9 mouse cellular contexts compared by ENCODE assay signal in genomic region chr10:21378196-21378944, GRCm38 (mm10). TPM values are rescaled to one million over a fixed set of nuclear protein-coding genes. Genes with fewer than 3 reads are reported as not detected.
DNase-seq lines count a peak whose midpoint lies in the region; ATAC-seq and TF ChIP-seq lines count a peak whose summit lies in the region.
"Had no signal": no experiment of that assay in that cellular context is flagged by ENCODE, and none has a peak within 500 bp of the region (broad histone marks: within the 10 kb centered on the region; RNA-seq: fewer than 3 reads in every experiment).

No protein-coding gene starts in this region.

- TF ChIP-seq CTCF in cortical plate, adult 2 months (IDR thresholded peaks at IDR 0.05; ENCODE audit: extremely low read depth, insufficient read depth, low read length), result peak; percentile 45; the same call in 1 of the 2 replicates

- no peak overlapping the region for H3K9ac ChIP-seq in heart, embryonic 11.5 days (ENCODE audit: low read depth, low read length)
- H3K9ac ChIP-seq in liver, embryonic 16.5 days (ENCODE audit: low read depth, low read length), result no peak overlapping the region
- H3K9ac ChIP-seq: embryonic facial prominence, embryonic 12.5 days had no signal

- H3K9me3 ChIP-seq in heart, embryonic 11.5 days (replicated peaks; ENCODE audit: control insufficient read depth, low read length), result no peaks in the 10 kb centered on the region
- H3K9me3 ChIP-seq in liver, embryonic 16.5 days (replicated peaks; ENCODE audit: control insufficient read depth, low read length), result no peaks in the 10 kb centered on the region
- no peaks in the 10 kb centered on the region for H3K9me3 ChIP-seq in forebrain, embryonic 10.5 days
- H3K9me3 ChIP-seq: embryonic facial prominence, embryonic 12.5 days had no signal

- TF ChIP-seq POLR2A in cortical plate, adult 2 months (IDR thresholded peaks at IDR 0.05; ENCODE audit: extremely low read depth, insufficient read depth, low read length), result no peak

- 62% methylated on average over 9 of the region's 9 CpGs for WGBS in heart, embryonic 11.5 days (ENCODE audit: insufficient replicate concordance)
- 28% methylated on average over 9 of the region's 9 CpGs for WGBS in liver, embryonic 16.5 days (ENCODE audit: insufficient replicate concordance)
- WGBS in forebrain, embryonic 10.5 days, result 75% methylated on average over 9 of the region's 9 CpGs

- DNase-seq in heart, postnatal 10 days, result peak; percentile 30 to 41
- DNase-seq in ES-CJ7 (ENCODE audit: low read depth, low spot score), result peak; percentile 69
- no peak for DNase-seq in cerebellum, postnatal 4 days (ENCODE audit: low spot score in 2 of 2)
- DNase-seq in forebrain, embryonic 10.5 days (ENCODE audit: extremely low spot score, low spot score), result no peak
- no peak for DNase-seq in adrenal gland, postnatal 4 days (ENCODE audit: low spot score in 2 of 2)

- H3K27me3 ChIP-seq in heart, embryonic 11.5 days (ENCODE audit: control insufficient read depth, insufficient read depth, low read length), result no peaks in the 10 kb centered on the region
- H3K27me3 ChIP-seq in liver, embryonic 16.5 days (ENCODE audit: control insufficient read depth, insufficient read depth, low read depth, low read length), result no peaks in the 10 kb centered on the region
- no peaks in the 10 kb centered on the region for H3K27me3 ChIP-seq in forebrain, embryonic 10.5 days (ENCODE audit: poor library complexity, severe bottlenecking)

- no peak overlapping the region for H3K27ac ChIP-seq in heart, embryonic 11.5 days (ENCODE audit: low read depth, low read length)
- H3K27ac ChIP-seq in cortical plate, adult 2 months (ENCODE audit: insufficient read depth, low read length), result no peak overlapping the region
- no peak overlapping the region for H3K27ac ChIP-seq in liver, embryonic 16.5 days (ENCODE audit: low read length)
- H3K27ac ChIP-seq in forebrain, embryonic 10.5 days, result no peak overlapping the region
- H3K27ac ChIP-seq: embryonic facial prominence, embryonic 12.5 days had no signal

- ATAC-seq in heart, embryonic 11.5 days (replicated peaks; ENCODE audit: insufficient number of reproducible peaks, low FRiP score, low TSS enrichment), result no peak
- ATAC-seq in liver, embryonic 16.5 days (ENCODE audit: low read depth), result peak; percentile 73

- intact Hi-C loops in heart, postnatal 10 days (cut with DNase I), result no loop called here

- no peak overlapping the region for H3K4me3 ChIP-seq in heart, embryonic 11.5 days (ENCODE audit: low read depth, low read length)
- H3K4me3 ChIP-seq in cortical plate, adult 2 months (ENCODE audit: insufficient read depth, low read length), result no peak overlapping the region
- H3K4me3 ChIP-seq in liver, embryonic 16.5 days (ENCODE audit: low read depth, low read length), result peak overlapping the region; percentile 38
- H3K4me3 ChIP-seq in forebrain, embryonic 10.5 days, result no peak overlapping the region
- H3K4me3 ChIP-seq: embryonic facial prominence, embryonic 12.5 days had no signal

- H3K36me3 ChIP-seq in heart, embryonic 11.5 days (ENCODE audit: control insufficient read depth, insufficient read depth, low read length), result no peaks in the 10 kb centered on the region
- H3K36me3 ChIP-seq in liver, embryonic 16.5 days (ENCODE audit: control insufficient read depth, insufficient read depth), result no peaks in the 10 kb centered on the region
- no peaks in the 10 kb centered on the region for H3K36me3 ChIP-seq in forebrain, embryonic 10.5 days (replicated peaks)
- H3K36me3 ChIP-seq: embryonic facial prominence, embryonic 12.5 days had no signal

- H3K4me2 ChIP-seq in heart, embryonic 11.5 days, result no peak overlapping the region
- H3K4me2 ChIP-seq in liver, embryonic 16.5 days (ENCODE audit: low read depth, low read length), result peak overlapping the region; percentile 39
- H3K4me2 ChIP-seq: embryonic facial prominence, embryonic 12.5 days had no signal

- no peaks in the 10 kb centered on the region for H3K4me1 ChIP-seq in heart, embryonic 11.5 days (ENCODE audit: control insufficient read depth, insufficient read depth, low read length)
- H3K4me1 ChIP-seq in cortical plate, adult 2 months (ENCODE audit: control insufficient read depth, insufficient read depth, low read length), result no peaks in the 10 kb centered on the region
- H3K4me1 ChIP-seq in liver, embryonic 16.5 days (ENCODE audit: control insufficient read depth, low read depth, low read length), result no peaks in the 10 kb centered on the region
- no peaks in the 10 kb centered on the region for H3K4me1 ChIP-seq in forebrain, embryonic 10.5 days
- H3K4me1 ChIP-seq: embryonic facial prominence, embryonic 12.5 days had no signal

RNA-seq across cellular contexts. Expression of gene Aldh8a1, which starts 1.3 kb away (rescaled TPM):
- total RNA-seq in heart, postnatal 10 days (2021), result not detected
- polyA plus RNA-seq in heart, embryonic 11.5 days (2014; fragmentation: Nextera tagmentation; extraction: Ambion mirVana), result 0.37 TPM in 1 of 2 replicates, not detected in the other
- 0.11 and 0.38 TPM in 2 replicates for polyA plus RNA-seq in cortical plate, adult 2 months (2012; rRNA removed)
- polyA plus RNA-seq in liver, embryonic 16.5 days (2015; fragmentation: Nextera tagmentation; extraction: Ambion mirVana), result 42.7 and 48.6 TPM in 2 replicates
- not detected in 2 replicates for polyA plus RNA-seq in forebrain, embryonic 10.5 days (2016; fragmentation: Nextera tagmentation; extraction: Ambion mirVana)
- total RNA-seq in adrenal gland, postnatal 4 days (2021), result 10 to 100 TPM in 1 of 2 experiments, under 1 TPM in 1; 0.78 to 11.8 TPM

Comparison
In these comparisons a context has a peak if more than half of its experiments do, and no peak if none do; other contexts are left out.
1. DNase-seq: peak in heart, postnatal 10 days (2 of 2) and ES-CJ7 (single experiment); none in cerebellum, postnatal 4 days (0 of 2), forebrain, embryonic 10.5 days (single experiment) and adrenal gland, postnatal 4 days (0 of 2).
2. RNA of gene Aldh8a1, which starts 1.3 kb away (polyA plus RNA-seq): 42.7 to 48.6 TPM in liver, embryonic 16.5 days; 0.11 to 0.38 TPM in cortical plate, adult 2 months, 0.37 TPM in heart, embryonic 11.5 days and not detected in forebrain, embryonic 10.5 days; every median in the first group is over 10 times any median in the second.